Mouse (Mus musculus) small intestine, adult 2 months (tissue): ENCODE results near the gene Dnase1l1.

Experiments used
- CTCF ChIP-seq: fragments of 200-500 bp; IDR thresholded peaks from 2 replicates; pipeline ENCODE4 v1.5.1; 2012; ENCODE audit warnings: low read depth, mild to moderate bottlenecking, control low read depth, inconsistent platforms, low read length, moderate library complexity, mixed read lengths; ENCODE audit not compliant: insufficient replicate concordance, insufficient read length; ENCODE audit errors: extremely low read depth
- POLR2A ChIP-seq: fragments of 200-500 bp; IDR thresholded peaks from 2 replicates; pipeline ENCODE4 v1.6.1; 2012; ENCODE audit warnings: low read depth, mild to moderate bottlenecking, control low read depth, inconsistent platforms, low read length, moderate library complexity

GRCm38 (mm10) chrX:74230038-74230437, 52.1 kb downstream of the Dnase1l1 start:
- TF ChIP-seq CTCF (no peak), POLR2A (no peak)
